Comparison of ENCODE assay signal across 9 mouse cellular contexts in genomic region chr1:136915438-136915837, GRCm38 (mm10). TPM values are rescaled to one million over a fixed set of nuclear protein-coding genes. Genes with fewer than 3 reads are reported as not detected.
DNase-seq lines count a peak whose midpoint lies in the region; ATAC-seq and TF ChIP-seq lines count a peak whose summit lies in the region.
"Had no signal": no experiment of that assay in that cellular context is flagged by ENCODE, and none has a peak within 500 bp of the region (broad histone marks: within the 10 kb centered on the region; RNA-seq: fewer than 3 reads in every experiment).

No protein-coding gene starts in this region.

- H3K4me3 ChIP-seq in limb, embryonic 14.5 days (replicated peaks; ENCODE audit: low read length), result no peak overlapping the region
- no peak overlapping the region for H3K4me3 ChIP-seq in limb, embryonic 10.5 days
- H3K4me3 ChIP-seq in embryonic facial prominence, embryonic 15.5 days (replicated peaks), result no peak overlapping the region
- no peak overlapping the region for H3K4me3 ChIP-seq in kidney, postnatal 0 days (replicated peaks; ENCODE audit: low read depth, low read length)
- no peak overlapping the region for H3K4me3 ChIP-seq in hindbrain, embryonic 13.5 days

- no peaks in the 10 kb centered on the region for H3K9me3 ChIP-seq in limb, embryonic 14.5 days (ENCODE audit: control insufficient read depth, low read length)
- H3K9me3 ChIP-seq in limb, embryonic 10.5 days (replicated peaks), result no peaks in the 10 kb centered on the region
- H3K9me3 ChIP-seq in embryonic facial prominence, embryonic 15.5 days (replicated peaks), result no peaks in the 10 kb centered on the region
- no peaks in the 10 kb centered on the region for H3K9me3 ChIP-seq in kidney, postnatal 0 days (replicated peaks; ENCODE audit: low read length)
- H3K9me3 ChIP-seq in hindbrain, embryonic 13.5 days, result no peaks in the 10 kb centered on the region

- TF ChIP-seq POLR2A in limb, embryonic 14.5 days (IDR thresholded peaks at IDR 0.05; ENCODE audit: borderline replicate concordance, extremely low read depth, insufficient read depth, insufficient read length), result no peak

- no peak for ATAC-seq in limb, embryonic 14.5 days (ENCODE audit: low FRiP score, low read depth)
- no peak for ATAC-seq in embryonic facial prominence, embryonic 15.5 days (ENCODE audit: insufficient number of reproducible peaks, low FRiP score, low TSS enrichment, low read depth)
- ATAC-seq in kidney, postnatal 0 days (replicated peaks; ENCODE audit: low FRiP score, low read depth), result no peak
- ATAC-seq in hindbrain, embryonic 13.5 days (ENCODE audit: low FRiP score), result no peak

- no peak overlapping the region for H3K4me2 ChIP-seq in limb, embryonic 14.5 days (replicated peaks; ENCODE audit: low read depth, low read length, severe bottlenecking)
- H3K4me2 ChIP-seq in embryonic facial prominence, embryonic 15.5 days (replicated peaks), result peak overlapping the region; percentile 21; the same call in 1 of the 2 replicates
- H3K4me2 ChIP-seq in kidney, postnatal 0 days (ENCODE audit: low read length), result peak overlapping the region; percentile 23; the same call in 1 of the 2 replicates
- no peak overlapping the region for H3K4me2 ChIP-seq in hindbrain, embryonic 13.5 days

- no peak for TF ChIP-seq CTCF in kidney, postnatal 0 days (IDR thresholded peaks at IDR 0.05; ENCODE audit: low read depth)

- 64% methylated on average over 11 of the region's 11 CpGs for WGBS in limb, embryonic 14.5 days
- WGBS in limb, embryonic 10.5 days, result 75% methylated on average over 11 of the region's 11 CpGs
- 33% methylated on average over 11 of the region's 11 CpGs for WGBS in embryonic facial prominence, embryonic 15.5 days
- 20% methylated on average over 11 of the region's 11 CpGs for WGBS in kidney, postnatal 0 days
- WGBS in hindbrain, embryonic 13.5 days, result 50% methylated on average over 11 of the region's 11 CpGs

- peak; percentile 18 for DNase-seq in limb, embryonic 14.5 days (ENCODE audit: low spot score)
- no peak for DNase-seq in limb, embryonic 10.5 days (ENCODE audit: low spot score)
- peak; percentile 66 for DNase-seq in kidney, postnatal 0 days (ENCODE audit: low spot score)
- peak; percentile 22 for DNase-seq in lung, postnatal 14 days
- no peak for DNase-seq in cerebellum, adult 11 months
- DNase-seq in spleen, postnatal 14 days (ENCODE audit: low spot score in 2 of 2), result no peak

- no peaks in the 10 kb centered on the region for H3K36me3 ChIP-seq in limb, embryonic 14.5 days (ENCODE audit: control insufficient read depth, insufficient read depth, low read length)
- H3K36me3 ChIP-seq in limb, embryonic 10.5 days, result no peaks in the 10 kb centered on the region
- no peaks in the 10 kb centered on the region for H3K36me3 ChIP-seq in embryonic facial prominence, embryonic 15.5 days
- no peaks in the 10 kb centered on the region for H3K36me3 ChIP-seq in kidney, postnatal 0 days (ENCODE audit: insufficient read depth, low read length)
- no peaks in the 10 kb centered on the region for H3K36me3 ChIP-seq in hindbrain, embryonic 13.5 days

- no peaks in the 10 kb centered on the region for H3K27me3 ChIP-seq in limb, embryonic 14.5 days (ENCODE audit: control insufficient read depth, insufficient read depth, low read length)
- H3K27me3 ChIP-seq in limb, embryonic 10.5 days (ENCODE audit: low read depth, poor library complexity, severe bottlenecking), result no peaks in the 10 kb centered on the region
- no peaks in the 10 kb centered on the region for H3K27me3 ChIP-seq in embryonic facial prominence, embryonic 15.5 days
- peaks cover 19% of the 10 kb centered on the region for H3K27me3 ChIP-seq in kidney, postnatal 0 days (ENCODE audit: insufficient read depth, low read length)
- peaks cover 7% of the 10 kb centered on the region; the same call in 1 of the 2 replicates for H3K27me3 ChIP-seq in hindbrain, embryonic 13.5 days

- H3K9ac ChIP-seq in limb, embryonic 14.5 days (ENCODE audit: low read depth, low read length, severe bottlenecking), result no peak overlapping the region
- no peak overlapping the region for H3K9ac ChIP-seq in embryonic facial prominence, embryonic 15.5 days
- H3K9ac ChIP-seq in kidney, postnatal 0 days (ENCODE audit: low read depth, low read length), result no peak overlapping the region
- H3K9ac ChIP-seq in hindbrain, embryonic 13.5 days, result no peak overlapping the region

- no peaks in the 10 kb centered on the region for H3K4me1 ChIP-seq in limb, embryonic 14.5 days (ENCODE audit: control insufficient read depth, insufficient read depth, low read length)
- H3K4me1 ChIP-seq in limb, embryonic 10.5 days, result no peaks in the 10 kb centered on the region
- H3K4me1 ChIP-seq in embryonic facial prominence, embryonic 15.5 days, result no peaks in the 10 kb centered on the region
- no peaks in the 10 kb centered on the region; the same call in 1 of the 2 replicates for H3K4me1 ChIP-seq in kidney, postnatal 0 days (replicated peaks; ENCODE audit: insufficient read depth, low read length)
- no peaks in the 10 kb centered on the region for H3K4me1 ChIP-seq in hindbrain, embryonic 13.5 days (replicated peaks)

- H3K27ac ChIP-seq in limb, embryonic 14.5 days (replicated peaks; ENCODE audit: low read depth, low read length), result no peak overlapping the region
- no peak overlapping the region for H3K27ac ChIP-seq in limb, embryonic 10.5 days
- no peak overlapping the region for H3K27ac ChIP-seq in embryonic facial prominence, embryonic 15.5 days (replicated peaks)
- no peak overlapping the region for H3K27ac ChIP-seq in kidney, postnatal 0 days
- no peak overlapping the region for H3K27ac ChIP-seq in hindbrain, embryonic 13.5 days
- H3K27ac ChIP-seq: macrophage had no signal

RNA-seq across cellular contexts. Expression of gene Nr5a2, which starts 44.8 kb away (rescaled TPM):
- 1.0 and 1.1 TPM in 2 replicates for polyA plus RNA-seq in limb, embryonic 14.5 days (2012; rRNA removed)
- polyA plus RNA-seq in limb, embryonic 14.5 days (2014; fragmentation: Nextera tagmentation; extraction: Ambion mirVana), result 0.70 and 1.1 TPM in 2 replicates
- polyA plus RNA-seq in limb, embryonic 10.5 days (2016; fragmentation: Nextera tagmentation; extraction: Ambion mirVana), result 0.30 and 0.40 TPM in 2 replicates
- polyA plus RNA-seq in embryonic facial prominence, embryonic 15.5 days (2015; fragmentation: Nextera tagmentation; extraction: Ambion mirVana), result 0.63 and 1.1 TPM in 2 replicates
- polyA plus RNA-seq in kidney, postnatal 0 days (2015; fragmentation: Nextera tagmentation; extraction: Ambion mirVana), result 0.34 and 0.38 TPM in 2 replicates
- 0.62 and 0.64 TPM in 2 replicates for polyA plus RNA-seq in hindbrain, embryonic 13.5 days (2015; fragmentation: Nextera tagmentation; extraction: Ambion mirVana)
- polyA plus RNA-seq: macrophage had no signal

Comparison
In these comparisons a context has a peak if more than half of its experiments do, and no peak if none do; other contexts are left out.
1. DNase-seq: peak in limb, embryonic 14.5 days (single experiment), kidney, postnatal 0 days (single experiment) and lung, postnatal 14 days (single experiment); none in limb, embryonic 10.5 days (single experiment), cerebellum, adult 11 months (single experiment) and spleen, postnatal 14 days (0 of 2).
2. H3K4me2 ChIP-seq: peak in embryonic facial prominence, embryonic 15.5 days (single experiment) and kidney, postnatal 0 days (single experiment); none in limb, embryonic 14.5 days (single experiment) and hindbrain, embryonic 13.5 days (single experiment).